Mouse (Mus musculus): ENCODE results near the gene Gm10964. TPM values are rescaled to one million over a fixed set of nuclear protein-coding genes. Genes with fewer than 3 reads are reported as not detected.

The Gm10964 gene
- polyA plus RNA-seq, 1 experiment: not detected

DNA sequence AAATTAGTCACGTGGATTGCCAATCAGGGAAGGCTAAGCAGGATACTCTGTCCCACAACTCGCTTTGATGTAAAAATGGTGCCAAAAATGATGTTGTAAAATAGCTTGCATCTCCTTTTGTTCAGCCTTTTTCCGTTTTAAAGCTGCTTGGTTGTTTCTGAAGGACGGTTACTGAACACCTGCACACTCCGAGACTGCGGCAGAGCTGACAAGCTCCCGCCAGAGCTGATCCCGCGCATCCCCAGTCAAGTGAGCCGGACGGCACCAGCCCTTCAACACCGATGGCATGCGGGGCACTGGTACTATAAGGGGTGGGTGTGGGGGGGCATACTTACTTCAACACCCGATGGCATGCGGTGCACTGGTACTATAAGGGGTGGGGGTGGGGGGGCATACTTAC is 34.8 kb downstream of the Gm10964 start:
- Histone ChIP-seq H3K4me3 (ENCODE audit: insufficient read depth, low read length) (no peak overlapping the region), H3K27ac (ENCODE audit: insufficient read depth, low read depth, low read length) (no peak overlapping the region), H3K4me1 (ENCODE audit: control insufficient read depth, insufficient read depth, low read length) (peaks cover 36% of the 10 kb centered on the region)
- no peak for TF ChIP-seq CTCF (IDR thresholded peaks at IDR 0.05; ENCODE audit: low read depth, low read length)
- no peak for TF ChIP-seq POLR2A (IDR thresholded peaks at IDR 0.05; ENCODE audit: borderline replicate concordance, low read depth, low read length)

DNA sequence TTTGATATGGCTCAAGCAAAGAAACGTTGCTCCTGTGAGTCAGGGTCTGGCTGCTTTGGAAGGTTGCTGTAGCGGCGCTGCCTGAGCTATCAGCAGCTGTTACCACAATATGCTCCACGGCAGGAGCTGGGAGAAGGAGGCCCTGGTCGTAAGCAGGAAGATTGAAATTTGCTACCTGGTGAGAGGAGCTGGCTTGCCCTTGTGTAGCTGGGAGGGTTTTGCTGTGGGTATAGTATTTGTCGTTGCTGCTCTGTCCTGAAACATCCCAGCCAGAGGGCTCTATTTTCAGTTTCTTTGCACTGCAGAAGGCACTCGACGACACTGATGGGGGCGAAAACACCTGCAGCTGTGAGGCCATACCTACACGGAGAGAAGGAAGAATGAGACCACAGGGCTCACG is 38.8 kb downstream of the Gm10964 start:
- TF ChIP-seq CTCF (IDR thresholded peaks at IDR 0.05; ENCODE audit: low read depth, low read length) (no peak), POLR2A (IDR thresholded peaks at IDR 0.05; ENCODE audit: borderline replicate concordance, low read depth, low read length) (no peak)
- Histone ChIP-seq H3K4me3 (ENCODE audit: insufficient read depth, low read length) (no peak overlapping the region), H3K4me1 (ENCODE audit: control insufficient read depth, insufficient read depth, low read length) (peaks cover 50% of the 10 kb centered on the region), H3K27ac (ENCODE audit: insufficient read depth, low read depth, low read length) (no peak overlapping the region)

DNA sequence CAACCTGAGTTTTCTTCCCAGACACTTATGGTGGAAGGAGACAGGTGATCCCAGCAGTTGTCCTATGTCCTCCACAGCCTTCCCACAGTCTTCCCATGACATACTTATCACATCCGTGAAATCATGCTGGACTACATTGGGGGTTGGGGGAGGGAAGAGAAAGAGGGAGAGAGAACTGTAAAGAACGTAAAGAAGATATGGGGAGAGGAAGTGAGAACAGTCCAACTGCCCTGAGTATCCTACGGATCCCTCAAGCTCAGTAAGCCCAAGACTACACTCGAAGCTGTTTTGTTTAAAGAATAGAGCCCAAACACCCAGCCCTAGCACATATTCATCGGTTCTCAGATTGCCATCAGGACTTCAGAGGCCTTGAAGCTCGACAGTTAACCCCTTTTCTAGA is 39.5 kb downstream of the Gm10964 start:
- TF ChIP-seq POLR2A (IDR thresholded peaks at IDR 0.05; ENCODE audit: borderline replicate concordance, low read depth, low read length): no peak
- TF ChIP-seq CTCF (IDR thresholded peaks at IDR 0.05; ENCODE audit: low read depth, low read length): no peak
- Histone ChIP-seq H3K4me1 (ENCODE audit: control insufficient read depth, insufficient read depth, low read length) (peaks cover 50% of the 10 kb centered on the region), H3K27ac (ENCODE audit: insufficient read depth, low read depth, low read length) (peak overlapping the region; percentile 22; the same call in 1 of the 2 replicates), H3K4me3 (ENCODE audit: insufficient read depth, low read length) (no peak overlapping the region; the same call in 1 of the 2 replicates)

DNA sequence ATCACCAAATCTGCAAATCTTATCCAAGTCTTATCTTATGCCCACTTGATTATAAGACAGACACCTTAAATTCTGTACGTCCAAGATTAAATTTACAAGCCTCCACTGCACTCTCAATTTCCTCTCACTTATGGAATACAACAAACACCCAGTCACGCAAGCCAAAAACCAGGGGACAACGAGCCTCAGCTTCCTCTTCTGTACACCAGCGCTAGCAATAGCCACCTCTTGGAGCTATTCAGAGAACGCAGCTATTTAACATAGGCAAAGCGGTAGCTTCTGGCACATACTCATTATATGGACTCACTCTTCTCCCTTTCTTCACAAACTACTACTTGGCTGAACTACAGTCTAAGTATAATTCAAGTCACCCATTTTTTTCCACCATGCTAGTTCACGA is 40.0 kb downstream of the Gm10964 start:
- Histone ChIP-seq H3K4me1 (ENCODE audit: control insufficient read depth, insufficient read depth, low read length) (peaks cover 52% of the 10 kb centered on the region), H3K27ac (ENCODE audit: insufficient read depth, low read depth, low read length) (0 out of 2 replicates have a peak overlapping the region, but pooled peaks have one; percentile 4), H3K4me3 (ENCODE audit: insufficient read depth, low read length) (no peak overlapping the region)
- no peak for TF ChIP-seq CTCF (IDR thresholded peaks at IDR 0.05; ENCODE audit: low read depth, low read length)
- TF ChIP-seq POLR2A (IDR thresholded peaks at IDR 0.05; ENCODE audit: borderline replicate concordance, low read depth, low read length): no peak

DNA sequence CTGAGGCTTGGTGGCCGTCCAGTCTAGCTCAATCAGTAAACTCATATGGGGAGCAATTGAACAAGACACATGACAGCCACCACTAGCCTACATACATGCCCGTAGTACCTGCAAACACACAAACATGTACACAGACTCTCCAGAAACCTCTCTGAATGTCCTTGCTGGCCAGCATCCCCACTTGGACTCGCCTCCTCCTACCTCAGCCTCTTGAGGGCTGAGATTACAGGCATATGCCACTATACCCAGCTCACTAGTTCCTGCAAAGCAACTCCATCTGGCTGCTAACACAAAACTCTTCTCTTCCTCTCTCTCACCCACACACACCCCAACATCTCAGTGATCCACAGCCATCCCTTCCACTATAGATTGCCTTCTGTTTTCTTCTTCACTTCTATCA is 41.1 kb downstream of the Gm10964 start:
- Histone ChIP-seq H3K4me1 (ENCODE audit: control insufficient read depth, insufficient read depth, low read length) (peaks cover 58% of the 10 kb centered on the region), H3K27ac (ENCODE audit: insufficient read depth, low read depth, low read length) (no peak overlapping the region), H3K4me3 (ENCODE audit: insufficient read depth, low read length) (no peak overlapping the region)
- TF ChIP-seq POLR2A (IDR thresholded peaks at IDR 0.05; ENCODE audit: borderline replicate concordance, low read depth, low read length): no peak
- TF ChIP-seq CTCF (IDR thresholded peaks at IDR 0.05; ENCODE audit: low read depth, low read length): no peak

DNA sequence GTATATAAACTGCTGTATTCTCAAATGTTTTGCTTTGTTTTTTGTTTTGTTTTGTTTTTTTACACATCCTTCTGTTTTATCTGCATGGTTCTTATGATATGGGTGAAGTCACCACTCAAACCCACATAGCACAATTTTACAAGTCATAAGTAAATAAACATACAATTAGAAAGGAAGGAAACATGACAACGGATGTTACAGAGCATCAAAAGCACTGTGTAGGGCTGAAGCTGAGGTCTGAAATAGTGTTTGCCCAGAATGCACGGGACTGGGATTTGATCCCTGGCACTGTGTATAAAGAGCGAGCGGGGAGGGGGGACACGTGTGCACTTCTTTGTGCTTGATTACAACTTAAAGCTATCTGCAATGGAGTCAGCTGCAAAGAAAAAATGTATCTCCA is 41.6 kb downstream of the Gm10964 start:
- Histone ChIP-seq H3K4me3 (ENCODE audit: insufficient read depth, low read length) (no peak overlapping the region), H3K4me1 (ENCODE audit: control insufficient read depth, insufficient read depth, low read length) (peaks cover 57% of the 10 kb centered on the region), H3K27ac (ENCODE audit: insufficient read depth, low read depth, low read length) (no peak overlapping the region)
- no peak for TF ChIP-seq CTCF (IDR thresholded peaks at IDR 0.05; ENCODE audit: low read depth, low read length)
- TF ChIP-seq POLR2A (IDR thresholded peaks at IDR 0.05; ENCODE audit: borderline replicate concordance, low read depth, low read length): no peak

DNA sequence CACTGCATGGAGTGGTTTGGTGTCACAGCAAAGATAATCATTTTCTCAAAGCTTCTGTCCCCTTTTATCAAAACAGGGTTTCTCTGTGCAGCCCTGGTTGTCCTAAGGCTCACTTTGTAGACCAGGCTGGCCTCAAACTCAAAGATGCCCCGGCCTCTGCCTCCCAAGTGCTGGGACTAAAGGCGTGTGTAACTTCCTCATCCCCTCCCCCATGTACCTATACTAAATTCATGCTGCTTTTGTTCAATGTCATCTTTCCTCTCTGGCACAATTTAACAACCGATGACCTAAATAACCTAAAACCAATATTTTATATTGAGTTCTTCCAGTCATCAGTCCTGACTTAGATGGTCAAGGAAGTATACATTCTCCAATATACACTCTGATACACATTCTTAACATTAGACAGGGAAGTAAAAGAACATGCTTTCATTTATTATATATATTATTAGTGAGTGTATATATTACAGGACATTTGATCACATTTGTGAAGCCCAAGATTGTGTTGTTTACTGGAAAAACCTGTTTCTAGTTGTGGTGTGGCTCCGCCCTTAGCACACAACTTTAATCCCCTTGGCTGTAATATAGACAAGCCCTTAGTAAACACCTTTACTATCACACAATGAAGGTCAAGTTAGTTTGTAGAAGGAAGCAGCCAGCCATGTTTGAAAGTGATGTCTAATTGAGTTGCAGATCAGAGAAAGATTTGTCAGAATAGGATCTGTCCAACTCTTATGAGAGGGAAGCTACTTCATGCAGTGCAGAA is 43.9 kb downstream of the Gm10964 start:
- Histone ChIP-seq H3K4me1 (ENCODE audit: control insufficient read depth, insufficient read depth, low read length) (peaks cover 69% of the 10 kb centered on the region), H3K4me3 (ENCODE audit: insufficient read depth, low read length) (no peak overlapping the region), H3K27ac (ENCODE audit: insufficient read depth, low read depth, low read length) (no peak overlapping the region)
- TF ChIP-seq POLR2A (IDR thresholded peaks at IDR 0.05; ENCODE audit: borderline replicate concordance, low read depth, low read length): no peak

DNA sequence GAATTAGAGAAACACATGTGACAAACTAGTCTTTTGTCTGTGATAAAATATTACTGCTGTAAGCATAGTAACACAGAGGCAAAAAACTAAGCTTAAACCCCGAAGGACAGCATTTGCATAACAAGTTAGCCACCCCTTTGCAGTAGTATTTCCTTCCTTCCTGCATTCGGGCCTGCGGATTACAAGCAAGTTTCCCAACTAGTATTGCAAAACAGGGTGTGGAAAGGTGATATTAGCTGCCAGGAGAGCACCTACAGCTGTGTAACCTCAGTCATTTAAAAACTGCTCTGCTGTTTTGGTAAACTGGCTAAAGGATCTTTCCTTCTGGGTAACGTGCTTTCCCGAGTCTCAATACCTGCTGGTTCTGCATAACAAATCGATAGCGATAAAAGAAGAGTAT is 48.1 kb downstream of the Gm10964 start:
- TF ChIP-seq POLR2A (IDR thresholded peaks at IDR 0.05; ENCODE audit: borderline replicate concordance, low read depth, low read length) (no peak), CTCF (IDR thresholded peaks at IDR 0.05; ENCODE audit: low read depth, low read length) (no peak)
- Histone ChIP-seq H3K4me1 (ENCODE audit: control insufficient read depth, insufficient read depth, low read length) (peaks cover 56% of the 10 kb centered on the region), H3K4me3 (ENCODE audit: insufficient read depth, low read length) (no peak overlapping the region), H3K27ac (ENCODE audit: insufficient read depth, low read depth, low read length) (no peak overlapping the region)

DNA sequence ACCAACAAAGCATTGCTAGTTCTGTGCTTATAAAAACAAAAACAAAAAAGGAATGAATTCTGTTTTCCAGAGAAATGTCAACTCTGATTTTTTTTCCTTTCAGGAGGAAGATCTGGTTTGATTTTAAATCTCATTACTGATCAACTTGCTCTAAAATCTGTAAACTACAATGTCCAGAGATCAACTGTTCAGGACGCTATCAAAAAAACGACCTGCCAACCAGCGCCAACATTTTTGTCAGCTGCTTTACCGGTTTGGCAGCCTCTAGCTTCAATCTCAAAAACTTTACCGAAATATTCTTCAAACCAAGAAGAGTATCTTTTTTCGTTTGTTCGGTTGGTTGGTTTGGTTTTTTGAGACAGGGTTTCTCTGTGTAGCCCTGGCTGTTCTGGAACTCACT is 49.9 kb downstream of the Gm10964 start:
- Histone ChIP-seq H3K27ac (ENCODE audit: insufficient read depth, low read depth, low read length) (no peak overlapping the region), H3K4me1 (ENCODE audit: control insufficient read depth, insufficient read depth, low read length) (peaks cover 48% of the 10 kb centered on the region), H3K4me3 (ENCODE audit: insufficient read depth, low read length) (peak overlapping the region; percentile 94; the same call in 1 of the 2 replicates)

DNA sequence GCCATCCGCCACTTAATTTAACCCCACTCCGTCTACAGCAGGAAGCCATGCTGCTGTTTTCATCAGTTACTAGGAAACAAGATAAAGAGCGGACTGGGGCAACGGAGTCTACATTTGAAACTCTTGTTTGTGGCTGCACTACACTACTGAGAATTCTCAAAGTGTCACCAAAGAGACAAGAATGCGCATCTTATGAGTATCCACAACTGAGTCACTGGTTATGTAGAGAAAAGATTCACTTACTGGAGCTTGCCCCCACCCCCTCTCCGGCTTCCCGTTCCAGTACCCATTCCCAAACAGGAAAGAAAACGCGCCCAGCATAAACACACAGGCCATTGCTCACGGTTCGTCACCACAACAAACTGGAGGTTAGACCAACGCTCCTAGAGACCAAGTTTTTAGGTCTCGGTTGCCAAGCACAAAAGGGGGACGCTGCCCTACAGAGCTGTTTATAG is 50.8 kb downstream of the Gm10964 start:
- peaks cover 43% of the 10 kb centered on the region for H3K4me1 ChIP-seq (ENCODE audit: control insufficient read depth, insufficient read depth, low read length)
- H3K4me3 ChIP-seq (ENCODE audit: insufficient read depth, low read length): peak overlapping the region; percentile 94

More for the DNA sequence above, 49.9 kb downstream of the Gm10964 start:
- TF ChIP-seq CTCF (IDR thresholded peaks at IDR 0.05; ENCODE audit: low read depth, low read length) (no peak), POLR2A (IDR thresholded peaks at IDR 0.05; ENCODE audit: borderline replicate concordance, low read depth, low read length) (no peak)

More for the DNA sequence above, 50.8 kb downstream of the Gm10964 start:
- no peak for TF ChIP-seq CTCF (IDR thresholded peaks at IDR 0.05; ENCODE audit: low read depth, low read length)
- no peak for TF ChIP-seq POLR2A (IDR thresholded peaks at IDR 0.05; ENCODE audit: borderline replicate concordance, low read depth, low read length)
- peak overlapping the region; percentile 69 for H3K27ac ChIP-seq (ENCODE audit: insufficient read depth, low read depth, low read length)
